Comparison of ENCODE assay signal across 7 mouse cellular contexts in the genomic region with DNA sequence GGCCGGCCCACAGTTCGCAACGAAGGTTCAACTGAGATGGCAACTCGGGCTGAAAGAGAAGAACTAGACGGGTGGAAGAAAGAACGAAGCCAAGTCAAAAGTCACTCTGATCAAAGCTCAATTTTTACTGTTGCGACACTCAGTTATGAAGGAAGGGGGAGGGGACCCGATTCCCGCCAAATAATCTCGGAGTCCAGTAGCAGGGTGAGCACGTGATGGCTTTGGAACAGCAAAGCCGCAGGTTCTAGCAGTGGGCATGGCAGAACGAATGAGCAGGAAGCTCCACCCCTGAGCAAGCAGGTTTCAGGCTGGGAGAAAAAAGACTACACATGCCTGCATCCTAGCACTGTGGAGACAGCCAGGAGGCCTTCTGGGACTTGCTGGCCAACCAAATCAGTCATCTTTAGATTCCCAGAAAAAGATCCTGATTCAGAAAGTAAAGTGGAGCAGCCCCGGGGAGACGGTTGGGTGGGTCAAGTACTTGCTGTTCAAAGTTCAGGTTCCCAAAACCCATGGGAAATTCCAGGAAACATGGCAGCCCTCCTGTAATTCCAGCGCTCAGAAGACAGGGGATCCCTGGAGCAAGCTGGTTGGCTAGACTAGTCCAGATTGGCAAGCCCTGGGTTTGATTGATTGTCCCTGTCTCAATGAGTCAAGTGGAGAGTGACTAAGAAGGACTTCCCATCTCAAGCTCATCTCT. TPM values are rescaled to one million over a fixed set of nuclear protein-coding genes. Genes with fewer than 3 reads are reported as not detected.
DNase-seq lines count a peak whose midpoint lies in the region; TF ChIP-seq lines count a peak whose summit lies in the region.
"Not testable (repeated sequence)": the region's sequence is repeated elsewhere in the genome, so short reads cannot be mapped to it uniquely, and the experiment has no call there.

No protein-coding gene starts in this region.

- DNase-seq in ES-E14 (ENCODE audit: low read depth, low spot score): not testable (repeated sequence)
- DNase-seq in R1 (ENCODE audit: low read depth, low spot score): peak; percentile 69
- DNase-seq in kidney, adult 11 months: peak; percentile 61
- DNase-seq in kidney, adult 2 months: peak; percentile 82
- peak; percentile 72 for DNase-seq in kidney, adult 9 months
- peak; percentile 51 for DNase-seq in liver, adult 2 months (ENCODE audit: extremely low read depth, low read depth, low spot score)

- peak; percentile 28 for TF ChIP-seq CTCF in E14TG2a.4 (conservative IDR thresholded peaks at IDR 0.05; ENCODE audit: low read length)
- not testable (repeated sequence) for TF ChIP-seq CTCF in kidney, adult 2 months (conservative IDR thresholded peaks at IDR 0.05; ENCODE audit: insufficient read depth, insufficient read length, low read depth, low read length); liver, adult 2 months (IDR thresholded peaks at IDR 0.05; ENCODE audit: low read depth, low read length)

- in situ Hi-C loops in ES-E14 (cut with MboI; ENCODE audit: low sequenced_read_pairs in 2 of 2, unreplicated experiment in 2 of 2): not testable (repeated sequence)

- H3K9me3 ChIP-seq in E14TG2a.4 (ENCODE audit: low read length): peaks cover 11% of the 10 kb centered on the region
- not testable (repeated sequence) for H3K9me3 ChIP-seq in ES-E14 (ENCODE audit: control insufficient read depth, insufficient read depth, low read depth, low read length)

- H3K4me3 ChIP-seq in E14TG2a.4 (replicated peaks; ENCODE audit: low read length) (peak overlapping the region; percentile 46; the same call in 1 of the 2 replicates), ES-E14 (ENCODE audit: insufficient read depth in 1 of 2, low read depth in 1 of 2, low read length in 2 of 2, poor library complexity in 1 of 2, severe bottlenecking in 1 of 2) (peak overlapping the region in 1 of 2 experiments; percentile 32; a peak in 1 of 4 replicates)
- not testable (repeated sequence) for H3K4me3 ChIP-seq in kidney, adult 2 months (ENCODE audit: insufficient read depth, low read depth, low read length); liver, adult 2 months (ENCODE audit: insufficient read depth, low read depth, low read length)

- not testable (repeated sequence) for H3K79me2 ChIP-seq in liver, adult 2 months (ENCODE audit: control insufficient read depth, insufficient read depth, low read length)

- not testable (repeated sequence) for H3K36me3 ChIP-seq in E14TG2a.4 (ENCODE audit: insufficient read depth, low read length); ES-E14 (ENCODE audit: control insufficient read depth, insufficient read depth, low read length, poor library complexity, severe bottlenecking); kidney, adult 2 months (ENCODE audit: control insufficient read depth, insufficient read depth, low read length); liver, adult 2 months (ENCODE audit: control insufficient read depth, insufficient read depth, low read length)

- 64% methylated on average over 16 of the region's 16 CpGs for WGBS in kidney, adult 2 months
- whole genome bisulfite sequencing in liver, adult 2 months: 58% methylated on average over 16 of the region's 16 CpGs

- H3K27me3 ChIP-seq in E14TG2a.4 (ENCODE audit: insufficient read depth, low read length); kidney, adult 2 months (replicated peaks; ENCODE audit: control insufficient read depth, insufficient read depth, low read length); liver, adult 2 months (ENCODE audit: control insufficient read depth, insufficient read depth, low read length): not testable (repeated sequence)

- H3K27ac ChIP-seq in ES-E14 (ENCODE audit: insufficient read depth, low read depth, low read length, poor library complexity, severe bottlenecking); kidney, adult 2 months (ENCODE audit: insufficient read depth, low read depth, low read length); liver, adult 2 months (replicated peaks; ENCODE audit: insufficient read depth, low read depth, low read length): not testable (repeated sequence)

- H3K4me1 ChIP-seq in E14TG2a.4 (replicated peaks; ENCODE audit: low read depth, low read length): peaks cover 12% of the 10 kb centered on the region; the same call in 1 of the 2 replicates
- H3K4me1 ChIP-seq in ES-E14 (ENCODE audit: control insufficient read depth in 2 of 2, insufficient read depth in 2 of 2, low read length in 2 of 2, poor library complexity in 1 of 2); kidney, adult 2 months (ENCODE audit: control insufficient read depth, insufficient read depth, low read length); liver, adult 2 months (ENCODE audit: control insufficient read depth, insufficient read depth, low read length): not testable (repeated sequence)

- H3K9ac ChIP-seq in ES-E14 (ENCODE audit: insufficient read depth, low read depth, low read length, poor library complexity, severe bottlenecking): peak overlapping the region; percentile 40; the same call in 1 of the 2 replicates
- not testable (repeated sequence) for H3K9ac ChIP-seq in liver, adult 2 months (ENCODE audit: low read depth, low read length)

- TF ChIP-seq POLR2A in kidney, adult 2 months (IDR thresholded peaks at IDR 0.05; ENCODE audit: low read depth, low read length); liver, adult 2 months (IDR thresholded peaks at IDR 0.05; ENCODE audit: extremely low read depth, insufficient read depth, low read length): not testable (repeated sequence)

RNA-seq across cellular contexts. Expression of gene Gm10031, which starts 8.8 kb away (rescaled TPM):
- 19.4 and 20.3 TPM in 2 replicates for total RNA-seq in ES-E14 (2012; rRNA removed)
- 9.2 and 13.2 TPM in 2 replicates for polyA plus RNA-seq in kidney, adult 2 months (2012; rRNA removed)
- total RNA-seq in liver, adult 2 months (2014; rRNA removed): 13.4 and 13.6 TPM in 2 replicates
- 9.9 and 11.1 TPM in 2 replicates for polyA plus RNA-seq in liver, adult 2 months (2012; rRNA removed)

RNA-seq across cellular contexts. Expression of gene Abl2, which starts 26.0 kb away (rescaled TPM):
- 41.1 and 42.3 TPM in 2 replicates for total RNA-seq in ES-E14 (2012; rRNA removed)
- polyA plus RNA-seq in kidney, adult 2 months (2012; rRNA removed): 6.3 and 7.5 TPM in 2 replicates
- 3.2 and 4.4 TPM in 2 replicates for total RNA-seq in liver, adult 2 months (2014; rRNA removed)
- polyA plus RNA-seq in liver, adult 2 months (2012; rRNA removed): 2.3 and 2.6 TPM in 2 replicates

RNA-seq across cellular contexts. Expression of gene Soat1, which starts 58.5 kb away (rescaled TPM):
- total RNA-seq in ES-E14 (2012; rRNA removed): 62.4 and 73.9 TPM in 2 replicates
- 21.8 and 22.3 TPM in 2 replicates for polyA plus RNA-seq in kidney, adult 2 months (2012; rRNA removed)
- 5.9 and 7.7 TPM in 2 replicates for total RNA-seq in liver, adult 2 months (2014; rRNA removed)
- polyA plus RNA-seq in liver, adult 2 months (2012; rRNA removed): 1.2 and 2.4 TPM in 2 replicates
